Mouse (Mus musculus) stomach, embryonic 14.5 days (tissue): Measurements from ENCODE around the gene Suox. TPM values are rescaled to one million over a fixed set of nuclear protein-coding genes. Genes with fewer than 3 reads are reported as not detected.
"Not testable (repeated sequence)": the region's sequence is repeated elsewhere in the genome, so short reads cannot be mapped to it uniquely, and the experiment has no call there.

ENCODE experiments used
- ATAC-seq: fragments of 200-750 bp; cut with Nextera tagmentation; 2 replicates; pipeline ENCODE4 v1.8.0; 2017; ENCODE audit warnings: low read depth, moderate TSS enrichment; ENCODE audit not compliant: insufficient number of reproducible peaks, insufficient read depth, low FRiP score
- H3K27ac ChIP-seq: fragments of 300-500 bp; sonication (generic); 2 replicates; pipeline ENCODE4 v1.5.1; 2014; ENCODE audit warnings: mild to moderate bottlenecking, low read length, moderate library complexity, mixed read lengths
- H3K27me3 ChIP-seq: fragments of 300-500 bp; sonication (generic); 2 replicates; pipeline ENCODE4 v1.6.1; 2014; ENCODE audit warnings: low read length, control low read depth, mixed read lengths; ENCODE audit not compliant: control insufficient read depth, insufficient read depth
- H3K36me3 ChIP-seq: fragments of 300-500 bp; sonication (generic); 2 replicates; pipeline ENCODE4 v1.6.1; 2014; ENCODE audit warnings: mild to moderate bottlenecking, control low read depth, low read length, moderate library complexity, mixed read lengths; ENCODE audit not compliant: control insufficient read depth, insufficient read depth
- H3K4me1 ChIP-seq: fragments of 300-500 bp; sonication (generic); 2 replicates; pipeline ENCODE4 v1.6.1; 2014; ENCODE audit warnings: low read length, control low read depth, mixed read lengths; ENCODE audit not compliant: control insufficient read depth, insufficient read depth
- H3K4me2 ChIP-seq: fragments of 300-500 bp; sonication (generic); replicated peaks from 2 replicates; pipeline ENCODE4 v1.6.1; 2014; ENCODE audit warnings: low read depth, low read length, control low read depth
- H3K4me3 ChIP-seq: fragments of 300-500 bp; sonication (generic); 2 replicates; pipeline ENCODE4 v1.5.1; 2014; ENCODE audit warnings: low read depth, low read length, control low read depth
- H3K9ac ChIP-seq: fragments of 300-500 bp; sonication (generic); replicated peaks from 2 replicates; pipeline ENCODE4 v1.6.1; 2014; ENCODE audit warnings: low read depth, mild to moderate bottlenecking, control low read depth, low read length, moderate library complexity, mixed read lengths
- H3K9me3 ChIP-seq: fragments of 300-500 bp; sonication (generic); 2 replicates; pipeline ENCODE4 v1.6.1; 2016; ENCODE audit warnings: low read depth, low read length, control low read depth; ENCODE audit not compliant: control insufficient read depth
- WGBS: fragments of 180-500 bp; shearing (Covaris S2); extraction: QIAGEN DNeasy Blood & Tissue Kit; methylation state at CpG from one replicate; pipeline ENCODE4 v1.1.7; 2014; 5-methylcytosine and 5-hydroxymethylcytosine counted together
- polyA plus RNA-seq: library from polyadenylated mRNA; unstranded; fragments of >200 nt; fragmentation: Nextera tagmentation; extraction: Ambion mirVana; gene quantifications from 2 replicates; pipeline ENCODE4 v1.2.1, GENCODE M21; 2014

Gene Suox
- polyA plus RNA-seq, 1 experiment from 2014 or later, result 16.3 TPM

DNA sequence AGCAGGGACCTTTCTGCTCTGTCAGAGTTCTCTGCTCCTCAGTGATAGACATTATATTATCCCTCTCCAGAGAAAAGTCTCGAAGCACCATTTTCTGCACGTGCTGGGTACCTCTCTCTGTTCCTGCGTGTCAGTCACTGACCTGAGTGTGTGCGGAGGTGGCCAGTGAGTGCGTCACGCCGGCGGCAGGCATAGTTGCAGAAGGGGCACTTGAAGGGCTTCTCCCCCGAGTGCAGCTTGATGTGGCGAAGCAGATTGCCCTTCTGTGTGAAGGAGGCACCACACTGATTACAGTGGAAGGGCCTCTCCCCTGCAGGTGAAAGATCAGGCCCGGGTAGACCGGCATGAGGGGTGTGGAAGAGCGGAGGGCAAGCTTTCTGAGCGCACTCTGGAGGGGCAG, 33.9 kb downstream of the Suox start:
- no peaks in the 10 kb centered on the region for H3K9me3 ChIP-seq
- no peak overlapping the region for H3K9ac ChIP-seq
- H3K4me2 ChIP-seq, result no peak overlapping the region
- 0 out of 2 replicates have a peak, but pooled peaks cover under 1% of the 10 kb centered on the region for H3K4me1 ChIP-seq
- no peak for ATAC-seq
- WGBS, result 88% methylated on average over 14 of the region's 14 CpGs
- no peak overlapping the region for H3K4me3 ChIP-seq
- H3K36me3 ChIP-seq, result no peaks in the 10 kb centered on the region
- H3K27ac ChIP-seq, result no peak overlapping the region
- H3K27me3 ChIP-seq, result no peaks in the 10 kb centered on the region

DNA sequence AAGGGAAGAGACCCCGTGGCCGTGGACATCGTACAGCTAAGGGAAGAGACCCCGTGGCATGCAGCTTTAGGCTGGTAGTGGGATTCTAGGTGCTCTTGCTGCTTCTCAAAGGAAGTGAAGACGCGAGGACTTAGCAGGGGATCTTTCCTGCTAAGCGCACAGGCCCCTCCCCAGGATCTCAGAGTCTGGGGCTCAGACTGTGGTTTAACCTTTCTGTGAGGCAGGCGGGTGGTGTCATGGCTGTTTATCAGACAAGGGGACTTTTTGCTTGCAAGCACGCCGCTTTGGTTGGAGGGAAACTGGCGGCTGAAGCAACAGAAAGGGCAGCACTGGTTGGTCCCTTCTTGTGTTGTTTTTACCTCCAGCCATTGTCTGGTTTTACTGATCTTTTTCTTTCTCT, 36.9 kb downstream of the Suox start:
- no peak overlapping the region for H3K9ac ChIP-seq
- H3K27me3 ChIP-seq, result no peaks in the 10 kb centered on the region
- 27% methylated on average over 11 of the region's 11 CpGs for WGBS
- no peak for ATAC-seq
- no peaks in the 10 kb centered on the region for H3K9me3 ChIP-seq
- no peak overlapping the region for H3K4me2 ChIP-seq
- H3K4me1 ChIP-seq, result no peaks in the 10 kb centered on the region
- no peak overlapping the region for H3K27ac ChIP-seq
- no peaks in the 10 kb centered on the region for H3K36me3 ChIP-seq
- no peak overlapping the region for H3K4me3 ChIP-seq

DNA sequence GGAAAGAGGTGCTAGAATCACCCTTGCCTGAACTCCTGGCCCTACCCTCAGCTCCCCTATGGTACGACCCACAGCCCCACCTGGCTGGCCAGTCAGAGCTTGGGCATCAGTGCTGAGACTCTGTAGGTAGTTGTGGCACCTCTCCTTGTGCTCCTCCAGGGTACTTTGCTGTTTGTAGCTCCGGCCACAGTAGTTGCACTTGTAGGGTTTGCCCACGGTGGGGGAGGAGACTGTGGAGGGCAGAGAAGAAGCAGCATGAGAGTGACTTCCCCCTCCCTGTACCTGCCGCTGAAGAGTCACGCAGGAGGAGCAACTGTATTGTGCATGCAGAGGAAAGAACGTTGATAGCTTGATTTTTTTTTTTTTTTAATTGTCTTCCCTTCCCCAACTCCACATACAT, 37.3 kb downstream of the Suox start:
- H3K9me3 ChIP-seq, result no peaks in the 10 kb centered on the region
- 50% methylated on average over 6 of the region's 6 CpGs for WGBS
- H3K27ac ChIP-seq, result no peak overlapping the region
- H3K27me3 ChIP-seq, result no peaks in the 10 kb centered on the region
- no peak overlapping the region for H3K4me2 ChIP-seq
- H3K36me3 ChIP-seq, result no peaks in the 10 kb centered on the region
- no peak for ATAC-seq
- no peaks in the 10 kb centered on the region for H3K4me1 ChIP-seq
- no peak overlapping the region for H3K9ac ChIP-seq
- no peak overlapping the region for H3K4me3 ChIP-seq

DNA sequence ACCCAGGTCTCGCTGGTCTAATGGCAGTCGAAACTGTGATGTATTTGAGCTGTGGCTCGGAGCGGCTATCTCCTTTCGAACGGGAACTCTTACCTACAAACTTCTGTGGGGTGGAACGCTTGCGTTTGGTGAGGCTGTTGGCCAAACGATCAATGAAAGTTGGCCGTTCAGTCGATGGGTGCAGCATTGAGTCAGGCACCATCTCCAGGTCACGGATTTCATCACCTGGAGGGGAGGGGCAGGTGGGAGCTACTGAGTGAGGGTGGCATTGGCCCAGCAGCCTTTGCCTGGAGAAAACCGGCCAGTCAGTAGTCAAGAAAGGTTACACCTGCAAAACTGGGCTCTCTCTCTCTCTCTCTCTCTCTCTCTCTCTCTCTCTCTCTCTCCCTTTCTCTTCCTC, 38.2 kb downstream of the Suox start:
- H3K4me1 ChIP-seq, result no peaks in the 10 kb centered on the region
- H3K4me2 ChIP-seq, result no peak overlapping the region
- H3K9me3 ChIP-seq, result no peaks in the 10 kb centered on the region
- H3K27ac ChIP-seq, result no peak overlapping the region
- 90% methylated on average over 13 of the region's 13 CpGs for WGBS
- no peaks in the 10 kb centered on the region for H3K36me3 ChIP-seq
- ATAC-seq, result no peak
- H3K27me3 ChIP-seq, result no peaks in the 10 kb centered on the region
- no peak overlapping the region for H3K4me3 ChIP-seq
- no peak overlapping the region for H3K9ac ChIP-seq

DNA sequence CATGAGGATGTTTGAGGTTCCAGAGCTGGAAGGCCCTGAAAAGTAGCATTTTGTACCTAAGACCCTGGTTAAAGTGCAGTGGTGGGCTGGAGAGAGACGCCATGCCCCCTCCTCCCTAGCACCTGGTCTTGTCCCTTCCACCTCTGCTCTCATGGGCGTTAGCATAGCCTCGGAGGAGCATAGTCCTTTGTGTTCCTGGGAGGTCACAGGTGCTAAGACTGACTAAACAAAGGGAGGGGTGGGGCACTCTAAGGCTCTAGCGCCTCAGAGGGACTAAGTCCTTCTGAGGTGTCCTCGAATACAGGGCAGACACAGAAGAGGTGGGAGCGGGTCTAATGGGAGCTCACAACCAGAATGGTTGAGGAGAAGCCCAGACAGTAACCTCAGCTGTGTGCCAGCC, 42.3 kb downstream of the Suox start:
- H3K4me3 ChIP-seq, result no peak overlapping the region
- H3K27ac ChIP-seq, result no peak overlapping the region
- no peaks in the 10 kb centered on the region for H3K27me3 ChIP-seq
- no peaks in the 10 kb centered on the region for H3K9me3 ChIP-seq
- H3K9ac ChIP-seq, result no peak overlapping the region
- 24% methylated on average over 6 of the region's 6 CpGs for WGBS
- no peak overlapping the region for H3K4me2 ChIP-seq
- no peaks in the 10 kb centered on the region for H3K36me3 ChIP-seq
- no peak for ATAC-seq
- no peaks in the 10 kb centered on the region for H3K4me1 ChIP-seq

DNA sequence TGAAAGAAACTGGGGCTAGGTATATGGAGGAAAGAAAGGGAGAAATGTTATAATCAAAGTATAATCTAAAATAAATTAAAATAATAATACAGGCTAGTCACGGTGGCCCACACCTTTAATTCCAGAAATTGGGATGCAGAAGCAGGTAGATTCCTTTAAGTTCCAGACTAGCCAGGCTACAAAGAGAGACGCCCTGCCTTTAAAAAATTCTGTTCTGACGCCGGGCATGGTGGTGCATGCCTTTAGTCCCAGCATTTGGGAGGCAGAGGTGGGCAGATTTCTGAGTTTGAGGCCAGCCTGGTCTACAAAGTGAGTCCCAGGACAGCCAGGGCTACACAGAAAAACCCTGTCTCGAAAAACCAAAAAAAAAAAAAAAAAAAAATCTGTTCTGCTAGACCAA, 43.6 kb downstream of the Suox start:
- ATAC-seq, H3K36me3 ChIP-seq, H3K4me1 ChIP-seq, H3K27me3 ChIP-seq, H3K9me3 ChIP-seq, H3K4me2 ChIP-seq, H3K4me3 ChIP-seq, H3K9ac ChIP-seq, H3K27ac ChIP-seq: not testable (repeated sequence)
- WGBS, result 81% methylated on average over 5 of the region's 5 CpGs

DNA sequence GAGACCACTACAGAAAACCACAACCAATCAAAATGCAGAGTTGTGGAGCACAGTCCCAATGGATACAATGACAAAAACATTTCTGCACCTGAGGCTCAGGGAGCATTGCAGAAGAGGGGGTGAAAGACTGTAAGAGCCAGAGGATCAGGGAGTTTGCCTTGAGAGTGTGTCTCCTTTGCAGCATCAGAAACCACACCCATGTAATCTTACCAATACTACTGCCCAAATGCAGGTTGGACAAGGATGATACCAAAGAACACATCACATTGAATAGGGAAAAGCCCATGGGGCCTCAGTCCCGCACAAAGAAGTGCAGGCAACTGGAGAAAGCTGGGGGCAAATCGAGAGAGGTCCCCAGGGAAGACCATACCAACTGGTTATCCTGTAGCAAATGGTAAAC, 44.1 kb downstream of the Suox start:
- no peak for ATAC-seq
- H3K9ac ChIP-seq, result no peak overlapping the region
- WGBS, result 82% methylated on average over 2 of the region's 2 CpGs

DNA sequence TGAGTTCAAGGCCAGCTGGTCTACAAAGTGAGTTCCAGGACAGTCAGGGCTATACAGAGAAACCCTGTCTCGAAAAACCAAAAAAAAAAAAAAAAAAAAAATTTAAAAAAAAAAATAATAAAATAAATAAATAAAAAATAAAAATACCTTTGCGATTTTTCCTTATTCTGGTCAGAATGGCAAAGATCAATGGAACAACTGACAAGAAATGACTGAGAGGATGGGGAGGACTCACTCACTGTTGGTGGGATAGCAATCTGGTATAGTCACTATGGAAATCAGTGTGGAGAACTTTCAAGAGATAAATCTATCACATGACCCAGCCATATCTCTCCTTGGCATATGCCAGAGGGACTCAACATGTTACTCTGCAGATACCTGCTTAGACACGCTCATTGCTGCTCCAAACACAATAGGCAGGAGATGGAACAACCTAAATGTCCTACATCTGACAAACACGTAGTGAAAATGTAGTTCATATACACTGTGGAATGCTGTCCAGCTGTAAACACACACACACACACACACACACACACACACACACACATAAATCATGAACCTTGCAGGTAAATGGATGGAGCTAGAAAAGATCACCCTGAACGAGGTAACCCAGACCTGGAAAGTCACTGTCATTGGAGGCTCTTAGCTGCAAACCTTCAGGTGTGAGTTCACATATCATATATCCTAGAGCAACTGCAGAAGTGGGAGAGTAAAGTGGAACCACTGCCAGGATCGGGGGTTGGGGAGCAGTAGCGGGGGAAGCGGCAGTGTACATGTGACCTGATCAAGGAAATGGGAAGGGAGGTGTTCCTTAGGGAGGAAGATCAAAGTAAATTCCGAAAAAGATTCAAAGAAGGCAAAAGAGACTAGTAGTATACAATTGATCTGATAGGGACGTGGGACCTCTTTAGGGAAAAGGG, 46.2 kb downstream of the Suox start:
- H3K9me3 ChIP-seq, result no peaks in the 10 kb centered on the region
- WGBS, result 75% methylated on average over 10 of the region's 10 CpGs

More for the DNA sequence above, 44.1 kb downstream of the Suox start:
- 0 out of 2 replicates have a peak, but pooled peaks cover 3% of the 10 kb centered on the region for H3K4me1 ChIP-seq
- H3K27ac ChIP-seq, result no peak overlapping the region
- H3K4me3 ChIP-seq, result no peak overlapping the region
- peaks cover under 1% of the 10 kb centered on the region for H3K36me3 ChIP-seq
- no peak overlapping the region for H3K4me2 ChIP-seq
- H3K9me3 ChIP-seq, result no peaks in the 10 kb centered on the region
- no peaks in the 10 kb centered on the region for H3K27me3 ChIP-seq

More for the DNA sequence above, 46.2 kb downstream of the Suox start:
- Histone ChIP-seq H3K36me3 (peaks cover 10% of the 10 kb centered on the region), H3K27me3 (no peaks in the 10 kb centered on the region), H3K4me3 (no peak overlapping the region), H3K4me1 (0 out of 2 replicates have a peak, but pooled peaks cover 3% of the 10 kb centered on the region), H3K9ac (no peak overlapping the region), H3K4me2 (no peak overlapping the region), H3K27ac (no peak overlapping the region)
- ATAC-seq, result no peak
